Mouse (Mus musculus): Measurements from ENCODE around the gene Nde1.

- TF ChIP-seq CTCF (IDR thresholded peaks at IDR 0.05; ENCODE audit: borderline replicate concordance, insufficient read depth, low read depth, low read length) (no peak), POLR2A (IDR thresholded peaks at IDR 0.05; ENCODE audit: borderline replicate concordance, insufficient read depth, low read length) (no peak)
These were observed 11.4 kb upstream of the Nde1 start for GRCm38 (mm10) chr16:14151718-14152117.
